Mouse (Mus musculus) gastrocnemius, postnatal 4 days (tissue): ENCODE data around the gene Gm2244. TPM values are rescaled to one million over a fixed set of nuclear protein-coding genes. Genes with fewer than 3 reads are reported as not detected.
"Not testable (repeated sequence)": the region's sequence is repeated elsewhere in the genome, so short reads cannot be mapped to it uniquely, and the experiment has no call there.

Experiments
- DNase-seq, 2 experiments: peaks; one replicate each; pipeline ENCODE4 v3.0.0; 2021 to 2022; ENCODE audit warnings: low spot score in 2 of 2, mixed read lengths in 2 of 2
- long read RNA-seq, 2 experiments: library from polyadenylated mRNA; stranded (forward); transcript quantifications; one replicate each; pipeline ENCODE4 v2.0.0; 2021
- total RNA-seq, 2 experiments: library from RNA; stranded (reverse); gene quantifications; 2 replicates each; pipeline ENCODE4 v1.2.3; 2021

Gene Gm2244
- total RNA-seq = not detected
- long read RNA-seq, experiment 1 = 0 reads
- long read RNA-seq, experiment 2 = 0 reads

GRCm38 (mm10) chr14:19549863-19550262 is at the start of gene Gm2244:
Gene Gm2244 (minus strand): TSS chr14:19549963.
- DNase-seq = not testable (repeated sequence)

DNA sequence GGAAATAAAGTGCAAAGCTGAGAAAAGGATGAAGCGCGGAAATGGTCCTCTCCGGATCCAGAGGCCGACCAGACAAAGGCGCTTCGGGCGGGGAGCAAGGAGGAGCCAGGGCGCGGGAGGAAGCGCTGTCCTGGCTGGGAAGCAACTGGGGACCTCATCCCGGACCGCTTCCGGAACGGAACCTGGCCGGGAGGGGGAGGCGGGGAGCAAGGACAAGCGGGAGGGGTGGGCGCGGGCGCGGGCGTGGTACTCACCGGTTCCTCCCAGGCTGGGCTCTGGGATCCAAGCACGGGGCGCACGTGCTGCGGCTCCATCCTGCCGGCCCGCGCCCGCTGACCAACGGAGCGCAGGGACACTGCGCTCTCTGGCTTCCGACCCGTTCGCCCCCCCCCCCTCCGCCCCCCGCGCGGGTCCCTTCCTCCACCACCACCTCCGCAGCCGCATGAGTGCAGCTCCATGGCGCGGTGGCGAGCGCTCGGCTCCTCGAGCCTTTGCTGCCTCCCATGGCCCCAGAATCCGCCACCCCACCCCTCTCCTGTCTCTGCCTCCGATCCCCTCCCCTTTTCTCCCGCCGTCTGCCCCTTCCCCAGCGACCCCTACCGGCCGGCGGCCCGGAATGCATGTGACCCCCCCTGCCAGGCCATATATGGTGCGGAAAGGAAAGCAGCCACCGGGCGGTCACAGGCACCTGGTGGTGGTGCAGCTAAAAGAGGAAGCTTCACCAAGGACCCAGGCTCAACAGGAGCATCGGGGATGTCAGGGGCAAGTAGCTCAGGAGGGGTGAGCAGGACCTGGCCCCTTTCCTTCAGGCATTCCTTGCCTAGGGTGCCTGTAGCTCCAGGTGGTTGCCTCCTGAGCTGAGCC is 35.3 kb upstream of the Gm2244 start, which contains the start of gene Gm2237:
Gm2237 (minus strand) TSS at position 332 of the 864 bp plus-strand sequence.
- peak; percentile 9 to 15 for DNase-seq

Other genes starting within 250 kb of the Gm2244 start
- under 1 TPM in 1 of 2 experiments, not detected in 1; 0.52 TPM for gene Gm21738, start 131.0 kb downstream of the Gm2244 start, total RNA-seq
- 1 to 10 TPM; 1.6 to 3.6 TPM for gene Gm2237, start 35.2 kb upstream of the Gm2244 start, total RNA-seq
- gene Gm5458, start 52.6 kb upstream of the Gm2244 start, total RNA-seq = not detected
- gene Nid2, start 201.3 kb upstream of the Gm2244 start, total RNA-seq = 100 to 1,000 TPM; 148 to 156 TPM